Mouse (Mus musculus) hindbrain, embryonic 13.5 days (tissue): ENCODE measurements at regions not wholly inside any gene's neighbourhood (a gene's known extent, or its start where the extent isn't known, plus 50 kb on each side); places are given as distances from the start of the nearest gene placed in this dataset.

ENCODE experiments used
- ATAC-seq: fragments of 200-750 bp; cut with Nextera tagmentation; 2 replicates; pipeline ENCODE4 v1.8.0; 2017; ENCODE audit warnings: moderate TSS enrichment; ENCODE audit not compliant: low FRiP score
- H3K27ac ChIP-seq: fragments of 300-500 bp; sonication (generic); 2 replicates; pipeline ENCODE4 v1.5.1; 2015; ENCODE audit warnings: inconsistent platforms, mild to moderate bottlenecking, moderate library complexity
- H3K27me3 ChIP-seq: fragments of 300-500 bp; sonication (generic); 2 replicates; pipeline ENCODE4 v1.6.1; 2015; ENCODE audit warnings: mild to moderate bottlenecking, inconsistent platforms
- H3K36me3 ChIP-seq: fragments of 300-500 bp; sonication (generic); 2 replicates; pipeline ENCODE4 v1.6.1; 2015; ENCODE audit warnings: mild to moderate bottlenecking, inconsistent platforms
- H3K4me1 ChIP-seq: fragments of 300-500 bp; sonication (generic); replicated peaks from 2 replicates; pipeline ENCODE4 v1.6.1; 2015; ENCODE audit warnings: inconsistent platforms
- H3K4me2 ChIP-seq: fragments of 300-500 bp; sonication (generic); 2 replicates; pipeline ENCODE4 v1.6.1; 2015; ENCODE audit warnings: inconsistent platforms, mild to moderate bottlenecking, moderate library complexity
- H3K4me3 ChIP-seq: fragments of 300-500 bp; sonication (generic); 2 replicates; pipeline ENCODE4 v1.5.1; 2015; ENCODE audit warnings: mild to moderate bottlenecking, inconsistent platforms
- H3K9ac ChIP-seq: fragments of 300-500 bp; sonication (generic); 2 replicates; pipeline ENCODE4 v1.6.1; 2015; ENCODE audit warnings: mild to moderate bottlenecking, inconsistent platforms
- H3K9me3 ChIP-seq: fragments of 300-500 bp; sonication (generic); 2 replicates; pipeline ENCODE4 v1.6.1; 2016; ENCODE audit warnings: inconsistent platforms
- WGBS: fragments of 180-500 bp; shearing (Covaris S2); methylation state at CpG from one replicate; pipeline ENCODE4 v1.1.7; 2015; 5-methylcytosine and 5-hydroxymethylcytosine counted together

GRCm38 (mm10) chr8:64461136-64461535 is 231.7 kb downstream of the Cpe start:
- no peaks in the 10 kb centered on the region for H3K9me3 ChIP-seq
- 85% methylated on average over 4 of the region's 4 CpGs for WGBS
- no peaks in the 10 kb centered on the region for H3K36me3 ChIP-seq
- H3K4me1 ChIP-seq = no peaks in the 10 kb centered on the region
- no peak overlapping the region for H3K27ac ChIP-seq
- H3K9ac ChIP-seq = no peak overlapping the region
- no peak overlapping the region for H3K4me3 ChIP-seq
- ATAC-seq = no peak
- H3K4me2 ChIP-seq = no peak overlapping the region
- H3K27me3 ChIP-seq = no peaks in the 10 kb centered on the region

GRCm38 (mm10) chr8:64456970-64457369 is 235.9 kb downstream of the Cpe start:
- H3K4me2 ChIP-seq = no peak overlapping the region
- 63% methylated on average over 5 of the region's 5 CpGs for WGBS
- no peaks in the 10 kb centered on the region for H3K27me3 ChIP-seq
- no peaks in the 10 kb centered on the region for H3K9me3 ChIP-seq
- no peak overlapping the region for H3K9ac ChIP-seq
- H3K4me1 ChIP-seq = no peaks in the 10 kb centered on the region
- no peak overlapping the region for H3K27ac ChIP-seq
- no peak for ATAC-seq
- no peak overlapping the region for H3K4me3 ChIP-seq
- H3K36me3 ChIP-seq = no peaks in the 10 kb centered on the region

- 81% methylated on average over 4 of the region's 4 CpGs for WGBS
- no peak overlapping the region for H3K4me2 ChIP-seq
- ATAC-seq = no peak
These were observed 238.1 kb downstream of the Cpe start for GRCm38 (mm10) chr8:64454736-64455135.

GRCm38 (mm10) chr8:64445366-64445765 is 239.3 kb upstream of the Tll1 start:
- Histone ChIP-seq H3K27ac (no peak overlapping the region), H3K36me3 (no peaks in the 10 kb centered on the region), H3K9ac (no peak overlapping the region), H3K4me3 (no peak overlapping the region), H3K4me1 (no peaks in the 10 kb centered on the region), H3K9me3 (no peaks in the 10 kb centered on the region), H3K27me3 (no peaks in the 10 kb centered on the region), H3K4me2 (no peak overlapping the region)
- ATAC-seq = no peak
- WGBS = 91% methylated on average over 3 of the region's 3 CpGs

More at GRCm38 (mm10) chr8:64454736-64455135, 238.1 kb downstream of the Cpe start:
- Histone ChIP-seq H3K36me3 (no peaks in the 10 kb centered on the region), H3K27ac (no peak overlapping the region), H3K4me3 (no peak overlapping the region), H3K9me3 (no peaks in the 10 kb centered on the region), H3K4me1 (no peaks in the 10 kb centered on the region), H3K27me3 (no peaks in the 10 kb centered on the region), H3K9ac (no peak overlapping the region)

GRCm38 (mm10) chr8:64444429-64444828 is 238.4 kb upstream of the Tll1 start:
- Histone ChIP-seq H3K9ac (no peak overlapping the region), H3K4me3 (no peak overlapping the region), H3K4me1 (no peaks in the 10 kb centered on the region), H3K4me2 (no peak overlapping the region), H3K27me3 (no peaks in the 10 kb centered on the region), H3K36me3 (no peaks in the 10 kb centered on the region), H3K9me3 (no peaks in the 10 kb centered on the region), H3K27ac (no peak overlapping the region)
- WGBS = 92% methylated on average over 5 of the region's 5 CpGs
- no peak for ATAC-seq

- no peak for ATAC-seq
- Histone ChIP-seq H3K4me2 (no peak overlapping the region), H3K27ac (no peak overlapping the region), H3K27me3 (no peaks in the 10 kb centered on the region), H3K9ac (no peak overlapping the region), H3K4me1 (no peaks in the 10 kb centered on the region), H3K4me3 (no peak overlapping the region), H3K36me3 (no peaks in the 10 kb centered on the region), H3K9me3 (no peaks in the 10 kb centered on the region)
- 80% methylated on average over 5 of the region's 5 CpGs for WGBS
These were observed 232.4 kb upstream of the Tll1 start for GRCm38 (mm10) chr8:64438489-64438888.

- Histone ChIP-seq H3K4me1 (no peaks in the 10 kb centered on the region), H3K9ac (no peak overlapping the region), H3K4me2 (no peak overlapping the region), H3K4me3 (no peak overlapping the region), H3K27ac (no peak overlapping the region), H3K36me3 (no peaks in the 10 kb centered on the region), H3K9me3 (no peaks in the 10 kb centered on the region), H3K27me3 (no peaks in the 10 kb centered on the region)
- WGBS = 67% methylated on average over 7 of the region's 7 CpGs
- no peak for ATAC-seq
These were observed 228.6 kb upstream of the Tll1 start for GRCm38 (mm10) chr8:64434648-64435047.

GRCm38 (mm10) chr8:64422850-64423214 is 216.8 kb upstream of the Tll1 start:
- Histone ChIP-seq H3K27me3 (no peaks in the 10 kb centered on the region), H3K4me2 (no peak overlapping the region), H3K36me3 (no peaks in the 10 kb centered on the region), H3K4me3 (no peak overlapping the region), H3K27ac (no peak overlapping the region), H3K9ac (no peak overlapping the region), H3K9me3 (no peaks in the 10 kb centered on the region), H3K4me1 (peaks cover 17% of the 10 kb centered on the region)
- no peak for ATAC-seq
- 48% methylated on average over 4 of the region's 4 CpGs for WGBS

- Histone ChIP-seq H3K4me1 (peaks cover 17% of the 10 kb centered on the region), H3K4me3 (no peak overlapping the region), H3K9ac (no peak overlapping the region), H3K4me2 (peak overlapping the region; percentile 9; the same call in 1 of the 2 replicates), H3K27ac (peak overlapping the region; percentile 23; the same call in 1 of the 2 replicates), H3K9me3 (no peaks in the 10 kb centered on the region), H3K36me3 (no peaks in the 10 kb centered on the region), H3K27me3 (no peaks in the 10 kb centered on the region)
- 17% methylated on average over 8 of the region's 8 CpGs for WGBS
- ATAC-seq = peak; percentile 74
These were observed 216.3 kb upstream of the Tll1 start for GRCm38 (mm10) chr8:64422200-64422849.

- 46% methylated on average over 6 of the region's 6 CpGs for WGBS
- H3K27ac ChIP-seq = peak overlapping the region; percentile 23; the same call in 1 of the 2 replicates
These were observed 215.6 kb upstream of the Tll1 start for GRCm38 (mm10) chr8:64421502-64422199.

GRCm38 (mm10) chr8:64412488-64413188 is 206.6 kb upstream of the Tll1 start:
- ATAC-seq = peak; percentile 68; the same call in 1 of the 2 replicates
- Histone ChIP-seq H3K9me3 (no peaks in the 10 kb centered on the region), H3K9ac (no peak overlapping the region), H3K4me3 (no peak overlapping the region), H3K27ac (no peak overlapping the region), H3K4me2 (no peak overlapping the region), H3K27me3 (no peaks in the 10 kb centered on the region), H3K4me1 (peaks cover 5% of the 10 kb centered on the region; the same call in 1 of the 2 replicates), H3K36me3 (no peaks in the 10 kb centered on the region)
- 46% methylated on average over 15 of the region's 15 CpGs for WGBS

More at GRCm38 (mm10) chr8:64421502-64422199, 215.6 kb upstream of the Tll1 start:
- Histone ChIP-seq H3K36me3 (no peaks in the 10 kb centered on the region), H3K9me3 (no peaks in the 10 kb centered on the region), H3K4me3 (no peak overlapping the region), H3K9ac (no peak overlapping the region), H3K4me2 (0 out of 2 replicates have a peak overlapping the region, but pooled peaks have one; percentile 9), H3K27me3 (no peaks in the 10 kb centered on the region), H3K4me1 (peaks cover 17% of the 10 kb centered on the region)
- peak; percentile 79 for ATAC-seq

GRCm38 (mm10) chr8:64406775-64407490 is 200.9 kb upstream of the Tll1 start:
- H3K9me3 ChIP-seq = no peaks in the 10 kb centered on the region
- no peak for ATAC-seq
- 66% methylated on average over 9 of the region's 9 CpGs for WGBS

More at GRCm38 (mm10) chr8:64406775-64407490, 200.9 kb upstream of the Tll1 start:
- H3K4me3 ChIP-seq = no peak overlapping the region
- H3K9ac ChIP-seq = no peak overlapping the region
- H3K27ac ChIP-seq = no peak overlapping the region
- no peaks in the 10 kb centered on the region for H3K4me1 ChIP-seq
- no peaks in the 10 kb centered on the region for H3K36me3 ChIP-seq
- H3K4me2 ChIP-seq = no peak overlapping the region
- H3K27me3 ChIP-seq = no peaks in the 10 kb centered on the region
